Mouse (Mus musculus): ENCODE measurements around the gene Tm7sf3.

GRCm38 (mm10) chr6:146661655-146662054 is 19.0 kb upstream of the Tm7sf3 start:
- TF ChIP-seq POLR2A (IDR thresholded peaks at IDR 0.05; ENCODE audit: low read depth, low read length) (no peak), CTCF (IDR thresholded peaks at IDR 0.05; ENCODE audit: extremely low read depth, insufficient read length, insufficient replicate concordance, low read depth, low read length) (no peak)

All from small intestine, adult 2 months (tissue).